Mouse (Mus musculus) kidney, embryonic 14.5 days (tissue): ENCODE data around the gene Grm7. TPM values are rescaled to one million over a fixed set of nuclear protein-coding genes. Genes with fewer than 3 reads are reported as not detected.

Source experiments
- ATAC-seq: fragments of 200-750 bp; cut with Nextera tagmentation; 2 replicates; pipeline ENCODE4 v1.8.0; 2017; ENCODE audit warnings: moderate number of reproducible peaks, mild to moderate bottlenecking, moderate TSS enrichment, moderate library complexity; ENCODE audit not compliant: low FRiP score, low TSS enrichment
- H3K27ac ChIP-seq: fragments of 300-500 bp; sonication (generic); 2 replicates; pipeline ENCODE4 v1.5.1; 2014; ENCODE audit warnings: low read depth, mild to moderate bottlenecking, low read length, moderate library complexity, mixed read lengths
- H3K27me3 ChIP-seq: fragments of 300-500 bp; sonication (generic); 2 replicates; pipeline ENCODE4 v1.6.1; 2014; ENCODE audit warnings: mild to moderate bottlenecking, low read length; ENCODE audit not compliant: control insufficient read depth, insufficient read depth
- H3K36me3 ChIP-seq: fragments of 300-500 bp; sonication (generic); 2 replicates; pipeline ENCODE4 v1.6.1; 2014; ENCODE audit warnings: low read length, mixed read lengths; ENCODE audit not compliant: control insufficient read depth, insufficient read depth
- H3K4me1 ChIP-seq: fragments of 300-500 bp; sonication (generic); 2 replicates; pipeline ENCODE4 v1.6.1; 2014; ENCODE audit warnings: low read length, mixed read lengths; ENCODE audit not compliant: control insufficient read depth, insufficient read depth
- H3K4me2 ChIP-seq: fragments of 300-500 bp; sonication (generic); replicated peaks from 2 replicates; pipeline ENCODE4 v1.6.1; 2014; ENCODE audit warnings: low read depth, mild to moderate bottlenecking, low read length
- H3K4me3 ChIP-seq: fragments of 300-500 bp; sonication (generic); 2 replicates; pipeline ENCODE4 v1.5.1; 2014; ENCODE audit warnings: mild to moderate bottlenecking, low read length
- H3K9ac ChIP-seq: fragments of 300-500 bp; sonication (generic); 2 replicates; pipeline ENCODE4 v1.6.1; 2014; ENCODE audit warnings: low read depth, mild to moderate bottlenecking, low read length, moderate library complexity
- H3K9me3 ChIP-seq: fragments of 300-500 bp; sonication (generic); 2 replicates; pipeline ENCODE4 v1.6.1; 2016; ENCODE audit warnings: low read length; ENCODE audit not compliant: control insufficient read depth
- WGBS: fragments of 180-500 bp; shearing (Covaris S2); extraction: QIAGEN DNeasy Blood & Tissue Kit; methylation state at CpG from one replicate; pipeline ENCODE4 v1.1.7; 2014; 5-methylcytosine and 5-hydroxymethylcytosine counted together
- polyA plus RNA-seq: library from polyadenylated mRNA; unstranded; fragments of >200 nt; fragmentation: Nextera tagmentation; extraction: Ambion mirVana; gene quantifications from 2 replicates; pipeline ENCODE4 v1.2.1, GENCODE M21; 2014

Grm7 gene
- 3.5 and 4.8 TPM in 2 replicates for polyA plus RNA-seq

DNA sequence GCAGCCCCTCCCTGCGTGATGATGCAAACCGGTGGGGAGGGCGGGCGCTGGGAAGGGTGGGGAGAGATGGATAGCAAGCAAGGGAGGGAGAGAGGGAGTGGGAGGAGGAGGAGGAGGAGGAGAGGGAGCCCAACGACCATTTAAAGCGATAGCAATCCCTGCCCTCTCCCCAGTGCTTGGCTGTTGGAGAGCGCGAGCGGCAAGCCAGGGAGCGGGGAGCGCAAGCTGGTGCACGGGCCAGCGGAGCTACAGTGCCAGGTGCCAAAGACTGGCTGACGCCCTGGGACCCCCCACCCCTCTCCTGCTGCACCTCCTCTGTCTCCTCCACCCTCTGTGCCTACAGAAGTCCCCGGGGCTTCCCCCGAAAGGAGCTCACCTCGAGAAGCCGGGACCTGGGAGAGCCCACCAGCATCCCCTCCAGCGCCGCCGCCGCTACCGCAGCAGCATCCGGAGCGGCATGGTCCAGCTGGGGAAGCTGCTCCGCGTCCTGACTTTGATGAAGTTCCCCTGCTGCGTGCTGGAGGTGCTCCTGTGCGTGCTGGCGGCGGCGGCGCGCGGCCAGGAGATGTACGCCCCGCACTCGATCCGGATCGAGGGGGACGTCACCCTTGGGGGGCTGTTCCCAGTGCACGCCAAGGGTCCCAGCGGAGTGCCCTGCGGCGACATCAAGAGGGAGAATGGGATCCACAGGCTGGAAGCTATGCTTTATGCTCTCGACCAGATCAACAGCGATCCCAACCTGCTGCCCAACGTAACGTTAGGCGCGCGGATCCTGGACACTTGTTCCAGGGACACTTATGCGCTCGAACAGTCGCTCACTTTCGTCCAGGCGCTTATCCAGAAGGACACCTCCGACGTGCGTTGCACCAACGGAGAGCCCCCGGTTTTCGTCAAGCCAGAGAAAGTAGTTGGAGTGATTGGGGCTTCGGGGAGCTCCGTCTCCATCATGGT is at the start of gene Grm7:
Gene Grm7, plus strand, starts transcription at position 171 of the 951 bp plus-strand sequence.
- peak; percentile 84 for ATAC-seq
- under 1% methylated on average over 63 of the region's 65 CpGs for WGBS
- Histone ChIP-seq H3K4me1 (no peaks in the 10 kb centered on the region), H3K9ac (peak within 1 kb of the TSS; percentile 25), H3K9me3 (no peaks in the 10 kb centered on the region), H3K27me3 (peaks cover 38% of the 10 kb centered on the region), H3K4me3 (peak within 1 kb of the TSS; percentile 47), H3K36me3 (no peaks in the 10 kb centered on the region), H3K4me2 (peak within 1 kb of the TSS; percentile 92), H3K27ac (no peak within 1 kb of the TSS)

DNA sequence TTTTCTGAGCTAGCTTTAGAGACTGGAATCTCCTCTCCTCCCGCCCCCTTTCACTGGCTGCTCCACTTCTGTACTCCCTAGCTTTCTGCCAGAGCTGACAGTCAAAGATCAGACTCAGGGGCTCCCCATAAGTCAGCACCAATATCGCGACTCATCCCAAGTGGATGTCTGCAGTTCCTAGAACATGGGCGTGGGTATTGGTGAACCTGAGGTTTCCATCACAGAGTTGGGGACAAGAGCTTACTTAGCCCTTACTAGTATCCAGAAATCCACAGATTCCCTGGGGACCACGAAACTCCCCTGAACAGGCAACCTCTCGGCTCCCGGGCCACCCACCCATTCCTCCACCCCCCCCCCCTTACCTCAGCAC is 355 bp upstream of the Grm7 start:
- Histone ChIP-seq H3K27me3 (peaks cover 38% of the 10 kb centered on the region), H3K4me2 (peak overlapping the region; percentile 92)
- 3% methylated on average over 7 of the region's 7 CpGs for WGBS

DNA sequence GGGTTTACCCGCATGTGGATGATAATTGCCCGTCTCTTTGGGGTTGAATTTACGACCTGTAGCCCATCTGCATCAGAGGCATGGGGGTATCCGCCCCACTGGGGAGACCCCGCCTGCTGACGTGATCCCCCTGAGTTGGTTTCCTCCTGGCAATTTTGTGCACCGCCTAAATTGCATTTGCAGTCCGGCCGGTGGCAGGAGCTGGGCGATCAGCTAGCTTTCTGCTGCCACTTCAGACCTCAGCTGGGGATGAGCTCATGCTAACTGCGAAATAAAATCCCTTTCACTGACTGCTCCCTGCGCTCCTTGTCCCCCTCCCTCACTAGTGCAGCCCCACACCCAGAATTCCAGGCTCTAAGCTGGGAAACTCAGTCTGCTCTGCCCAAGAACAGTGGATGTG is 1.5 kb downstream of the Grm7 start:
- Histone ChIP-seq H3K9me3 (no peaks in the 10 kb centered on the region), H3K27ac (no peak overlapping the region), H3K36me3 (no peaks in the 10 kb centered on the region), H3K4me3 (peak overlapping the region; percentile 47), H3K9ac (no peak overlapping the region), H3K4me2 (peak overlapping the region; percentile 92), H3K4me1 (no peaks in the 10 kb centered on the region), H3K27me3 (peaks cover 38% of the 10 kb centered on the region)
- 1% methylated on average over 12 of the region's 12 CpGs for WGBS
- no peak for ATAC-seq

More for the DNA sequence above, 355 bp upstream of the Grm7 start:
- Histone ChIP-seq H3K9ac (no peak overlapping the region), H3K4me1 (no peaks in the 10 kb centered on the region), H3K9me3 (no peaks in the 10 kb centered on the region), H3K4me3 (peak overlapping the region; percentile 47), H3K36me3 (no peaks in the 10 kb centered on the region), H3K27ac (no peak overlapping the region)
- no peak; the same call in 1 of the 2 replicates for ATAC-seq

DNA sequence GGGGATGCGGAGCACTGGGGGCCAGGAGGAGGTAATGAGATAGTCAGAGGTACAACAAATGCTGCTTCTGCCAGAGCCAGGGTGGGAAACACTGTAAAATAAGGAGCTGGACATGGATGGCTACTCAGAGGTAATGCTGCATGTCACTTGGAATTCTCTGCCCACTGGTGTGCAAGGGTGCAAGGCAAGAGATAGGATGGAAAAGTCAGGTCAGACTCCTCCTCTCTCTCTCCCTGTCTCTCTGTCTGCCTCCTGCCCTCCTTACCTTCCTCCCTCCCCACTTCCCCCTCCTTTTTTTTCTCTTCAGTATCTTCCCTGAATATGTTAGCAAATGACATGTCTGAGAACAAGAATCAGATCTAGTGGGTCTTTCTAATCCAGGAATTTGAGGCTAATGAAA is 3.8 kb downstream of the Grm7 start:
- no peaks in the 10 kb centered on the region for H3K4me1 ChIP-seq
- H3K9me3 ChIP-seq: no peaks in the 10 kb centered on the region
- no peak overlapping the region for H3K27ac ChIP-seq
- H3K4me3 ChIP-seq: no peak overlapping the region
- peak; percentile 77; the same call in 1 of the 2 replicates for ATAC-seq
- H3K36me3 ChIP-seq: no peaks in the 10 kb centered on the region
- WGBS: 61% methylated on average over 1 of the region's 1 CpGs
- no peak overlapping the region for H3K9ac ChIP-seq
- H3K27me3 ChIP-seq: peaks cover 38% of the 10 kb centered on the region
- H3K4me2 ChIP-seq: no peak overlapping the region

DNA sequence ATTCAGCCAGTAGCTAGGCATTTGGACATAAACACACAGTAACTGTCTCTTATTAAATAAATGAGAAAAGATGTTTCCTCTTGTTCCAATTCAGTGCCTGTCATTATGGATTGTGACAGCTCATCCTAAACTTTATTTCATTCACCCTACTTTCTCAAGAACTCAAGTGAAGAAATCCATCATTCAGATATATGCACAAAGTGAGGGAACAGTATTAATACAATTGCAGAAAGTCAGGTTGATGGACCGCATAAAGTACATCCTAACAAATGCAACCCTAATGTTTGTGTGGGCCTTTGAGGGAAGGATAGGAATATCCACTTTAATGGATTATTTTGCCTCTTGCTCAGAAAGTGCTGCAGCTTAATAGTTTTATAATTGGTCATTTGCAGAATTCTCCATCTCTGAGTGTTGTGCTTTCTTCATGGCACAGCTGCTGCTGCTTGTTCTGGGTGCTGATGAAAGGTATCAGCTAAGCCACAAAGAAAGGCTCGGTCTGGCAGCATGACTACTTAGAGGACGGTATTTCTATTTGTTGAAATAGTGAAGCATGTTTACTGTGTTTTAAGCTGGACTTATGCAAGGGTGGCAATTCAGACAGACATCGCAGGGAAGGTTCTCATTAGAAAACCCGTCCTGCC is 8.1 kb downstream of the Grm7 start:
- Histone ChIP-seq H3K4me2 (no peak overlapping the region), H3K4me3 (no peak overlapping the region), H3K9ac (no peak overlapping the region), H3K4me1 (no peaks in the 10 kb centered on the region), H3K27me3 (peaks cover under 1% of the 10 kb centered on the region; the same call in 1 of the 2 replicates), H3K36me3 (no peaks in the 10 kb centered on the region), H3K9me3 (no peaks in the 10 kb centered on the region), H3K27ac (no peak overlapping the region)
- 79% methylated on average over 5 of the region's 5 CpGs for whole genome bisulfite sequencing
- no peak for ATAC-seq

DNA sequence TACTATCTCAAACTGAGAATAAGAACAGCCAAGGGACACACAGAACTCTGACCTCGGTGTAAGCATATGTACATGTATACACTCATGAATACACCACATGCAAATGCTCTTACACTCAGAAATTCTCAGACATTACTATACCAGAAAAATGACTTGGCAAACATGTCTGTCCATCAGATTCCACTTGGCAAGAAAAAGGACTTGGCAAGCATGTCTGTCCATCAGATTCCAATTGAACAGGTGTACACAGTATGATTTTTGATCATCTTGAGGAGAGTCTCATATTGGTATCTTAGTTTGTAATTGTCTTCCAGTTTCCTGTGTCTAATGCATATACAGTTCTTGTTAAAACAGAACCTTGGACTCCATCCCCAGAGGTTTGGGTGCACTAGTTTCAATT is 19.1 kb downstream of the Grm7 start:
- Histone ChIP-seq H3K27ac (no peak overlapping the region), H3K9me3 (no peaks in the 10 kb centered on the region), H3K27me3 (no peaks in the 10 kb centered on the region), H3K4me1 (no peaks in the 10 kb centered on the region), H3K4me2 (no peak overlapping the region), H3K36me3 (no peaks in the 10 kb centered on the region), H3K4me3 (no peak overlapping the region), H3K9ac (no peak overlapping the region)
- ATAC-seq: no peak
- WGBS: 85% methylated on average over 1 of the region's 1 CpGs

DNA sequence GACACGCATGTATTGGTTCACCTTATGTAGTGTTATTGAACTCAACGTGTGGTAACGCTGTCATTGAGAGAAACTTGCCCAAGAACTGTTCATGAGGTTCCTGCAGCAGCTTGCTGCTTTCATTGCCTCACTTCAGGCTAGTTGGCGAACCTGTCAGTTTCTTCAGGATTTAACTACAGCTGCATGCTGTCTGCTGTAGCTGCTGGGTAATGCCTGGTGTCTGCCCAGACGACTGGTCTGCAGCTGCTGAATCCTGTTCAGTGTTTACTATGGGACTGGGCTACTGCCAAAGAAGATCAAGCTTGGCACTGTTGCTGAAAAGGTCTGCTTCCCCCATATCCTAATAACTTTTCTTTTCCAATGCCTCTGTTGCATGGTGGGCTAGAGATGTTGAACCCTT is 23.1 kb downstream of the Grm7 start:
- H3K4me2 ChIP-seq: no peak overlapping the region
- no peaks in the 10 kb centered on the region for H3K36me3 ChIP-seq
- WGBS: 64% methylated on average over 5 of the region's 5 CpGs
- no peak overlapping the region for H3K27ac ChIP-seq
- H3K4me3 ChIP-seq: no peak overlapping the region
- no peak for ATAC-seq
- no peaks in the 10 kb centered on the region for H3K9me3 ChIP-seq
- no peaks in the 10 kb centered on the region for H3K27me3 ChIP-seq
- no peak overlapping the region for H3K9ac ChIP-seq
- no peaks in the 10 kb centered on the region for H3K4me1 ChIP-seq

DNA sequence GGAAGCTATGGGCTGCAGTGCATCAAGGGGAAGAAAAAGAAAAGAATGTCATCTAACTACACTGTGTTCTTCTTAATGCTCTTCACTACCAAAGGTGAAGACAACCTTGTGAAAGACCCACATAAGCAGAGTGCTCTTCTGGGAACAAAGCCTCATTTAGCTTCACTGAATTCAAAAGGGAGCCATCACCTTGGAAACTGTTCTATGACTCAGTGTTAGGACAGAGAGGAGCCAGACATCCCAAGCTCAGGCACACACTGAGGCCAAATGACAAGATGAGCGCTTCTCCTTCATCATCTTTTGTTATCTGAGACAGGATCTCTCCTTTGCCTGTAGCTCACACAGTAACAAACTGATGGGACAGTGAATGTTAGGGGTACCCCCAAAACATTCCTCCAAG is 45.6 kb downstream of the Grm7 start:
- Histone ChIP-seq H3K4me1 (no peaks in the 10 kb centered on the region), H3K27me3 (no peaks in the 10 kb centered on the region), H3K9ac (no peak overlapping the region), H3K36me3 (no peaks in the 10 kb centered on the region), H3K4me3 (no peak overlapping the region), H3K4me2 (no peak overlapping the region), H3K9me3 (no peaks in the 10 kb centered on the region), H3K27ac (no peak overlapping the region)
- no peak for ATAC-seq
- 82% methylated on average over 1 of the region's 1 CpGs for WGBS

DNA sequence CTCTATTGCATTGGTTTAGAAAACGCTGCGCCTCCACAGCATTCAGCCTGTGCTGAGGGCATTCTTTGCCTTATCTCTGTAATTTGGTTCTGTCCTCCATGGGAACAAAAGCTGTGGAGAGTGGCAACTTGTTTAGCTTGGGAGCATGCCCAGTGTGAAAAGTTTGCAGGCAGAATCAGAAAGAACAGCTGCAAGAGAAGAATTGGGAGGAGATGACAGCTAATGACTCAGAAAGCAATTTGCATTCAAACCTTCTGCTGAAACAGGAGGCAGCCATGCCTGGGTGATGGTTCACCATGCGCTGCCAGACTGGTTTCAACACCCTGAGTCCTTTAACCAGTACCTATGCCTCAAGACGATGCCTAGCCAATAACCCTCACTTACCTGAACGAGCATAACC is 64.4 kb downstream of the Grm7 start:
- Histone ChIP-seq H3K4me3 (no peak overlapping the region), H3K4me2 (no peak overlapping the region), H3K27me3 (no peaks in the 10 kb centered on the region), H3K9me3 (no peaks in the 10 kb centered on the region), H3K9ac (no peak overlapping the region), H3K4me1 (no peaks in the 10 kb centered on the region), H3K27ac (no peak overlapping the region), H3K36me3 (no peaks in the 10 kb centered on the region)
- ATAC-seq: no peak
- 81% methylated on average over 5 of the region's 5 CpGs for whole genome bisulfite sequencing
